Mouse (Mus musculus) embryonic fibroblast, embryonic 13.5 days (primary cell): ENCODE results near the gene Nxph1.

Source experiments
- CTCF ChIP-seq: IDR thresholded peaks from 2 replicates; pipeline ENCODE4 v1.5.1; 2011; ENCODE audit warnings: mild to moderate bottlenecking, control low read depth, low read length, moderate library complexity, borderline replicate concordance; ENCODE audit not compliant: insufficient read depth
- POLR2A ChIP-seq: IDR thresholded peaks from 2 replicates; pipeline ENCODE4 v1.6.1; 2011; ENCODE audit warnings: low read depth, mild to moderate bottlenecking, control low read depth, low read length, moderate library complexity

DNA sequence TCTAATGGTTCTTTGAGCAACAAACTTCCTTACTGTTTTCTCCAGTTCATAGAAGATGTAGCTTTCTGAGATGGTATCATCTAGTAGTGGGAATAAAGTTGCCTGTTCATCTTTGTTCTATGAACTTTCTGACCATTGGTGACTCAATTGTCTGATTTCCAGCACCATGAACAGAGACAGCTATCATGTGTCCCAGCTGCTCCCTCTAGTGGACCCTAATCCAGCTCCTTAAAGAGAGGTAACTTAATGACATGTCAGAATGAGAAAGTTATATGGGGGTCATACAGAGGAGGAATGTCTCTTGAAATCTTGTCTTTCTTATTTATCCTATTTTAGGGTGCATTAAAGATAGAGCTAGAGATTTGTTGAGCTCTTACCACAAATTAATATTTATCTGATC, 286.6 kb downstream of the Nxph1 start:
- TF ChIP-seq CTCF (no peak), POLR2A (no peak)
